Mouse (Mus musculus) ES-Bruce4 (cell line): ENCODE results near the gene Trak2. TPM values are rescaled to one million over a fixed set of nuclear protein-coding genes. Genes with fewer than 3 reads are reported as not detected.

Experiments used
- H3K27ac ChIP-seq: 2 replicates; pipeline ENCODE4 v1.5.1; 2012; ENCODE audit warnings: low read length, inconsistent platforms; ENCODE audit not compliant: insufficient read depth
- H3K27me3 ChIP-seq: 2 replicates; pipeline ENCODE4 v1.6.1; 2012; ENCODE audit warnings: mild to moderate bottlenecking, low read length, inconsistent platforms; ENCODE audit not compliant: control insufficient read depth, poor library complexity, insufficient read depth, severe bottlenecking
- H3K36me3 ChIP-seq: 2 replicates; pipeline ENCODE4 v1.6.1; 2012; ENCODE audit warnings: inconsistent platforms, mild to moderate bottlenecking, low read length, moderate library complexity; ENCODE audit not compliant: control insufficient read depth, poor library complexity, insufficient read depth, severe bottlenecking
- H3K4me1 ChIP-seq: one replicate; pipeline ENCODE4 v1.8.1; 2011; ENCODE audit warnings: low read length; ENCODE audit not compliant: control insufficient read depth, insufficient read depth
- H3K4me3 ChIP-seq: 2 replicates; pipeline ENCODE4 v1.5.1; 2011; ENCODE audit warnings: low read depth, mild to moderate bottlenecking, low read length
- H3K9ac ChIP-seq: 2 replicates; pipeline ENCODE4 v1.6.1; 2012; ENCODE audit warnings: low read depth, mild to moderate bottlenecking, inconsistent platforms; ENCODE audit not compliant: poor library complexity, severe bottlenecking
- H3K9me3 ChIP-seq: replicated peaks from 2 replicates; pipeline ENCODE4 v1.6.1; 2012; ENCODE audit warnings: mild to moderate bottlenecking, low read length, inconsistent platforms; ENCODE audit not compliant: control insufficient read depth, poor library complexity, insufficient read depth, severe bottlenecking
- CTCF ChIP-seq: IDR thresholded peaks from one replicate; pipeline ENCODE4 v1.8.1; 2011; ENCODE audit warnings: low read depth, low read length
- EP300 ChIP-seq: IDR thresholded peaks from 2 replicates; pipeline ENCODE4 v1.6.1; 2011; ENCODE audit warnings: low read depth, low read length; ENCODE audit not compliant: insufficient read depth
- POLR2A ChIP-seq: IDR thresholded peaks from one replicate; pipeline ENCODE4 v1.8.1; 2011; ENCODE audit warnings: low read length; ENCODE audit not compliant: insufficient read depth
- polyA plus RNA-seq: library from polyadenylated mRNA; stranded (reverse); fragments of >200 nt; gene quantifications from 2 replicates; pipeline ENCODE4 v1.2.4, GENCODE M21; 2011; ENCODE audit warnings: low read depth; ENCODE audit not compliant: missing spikeins, insufficient read depth, insufficient read length

The Trak2 gene
- 20.2 and 24.1 TPM in 2 replicates for polyA plus RNA-seq

DNA sequence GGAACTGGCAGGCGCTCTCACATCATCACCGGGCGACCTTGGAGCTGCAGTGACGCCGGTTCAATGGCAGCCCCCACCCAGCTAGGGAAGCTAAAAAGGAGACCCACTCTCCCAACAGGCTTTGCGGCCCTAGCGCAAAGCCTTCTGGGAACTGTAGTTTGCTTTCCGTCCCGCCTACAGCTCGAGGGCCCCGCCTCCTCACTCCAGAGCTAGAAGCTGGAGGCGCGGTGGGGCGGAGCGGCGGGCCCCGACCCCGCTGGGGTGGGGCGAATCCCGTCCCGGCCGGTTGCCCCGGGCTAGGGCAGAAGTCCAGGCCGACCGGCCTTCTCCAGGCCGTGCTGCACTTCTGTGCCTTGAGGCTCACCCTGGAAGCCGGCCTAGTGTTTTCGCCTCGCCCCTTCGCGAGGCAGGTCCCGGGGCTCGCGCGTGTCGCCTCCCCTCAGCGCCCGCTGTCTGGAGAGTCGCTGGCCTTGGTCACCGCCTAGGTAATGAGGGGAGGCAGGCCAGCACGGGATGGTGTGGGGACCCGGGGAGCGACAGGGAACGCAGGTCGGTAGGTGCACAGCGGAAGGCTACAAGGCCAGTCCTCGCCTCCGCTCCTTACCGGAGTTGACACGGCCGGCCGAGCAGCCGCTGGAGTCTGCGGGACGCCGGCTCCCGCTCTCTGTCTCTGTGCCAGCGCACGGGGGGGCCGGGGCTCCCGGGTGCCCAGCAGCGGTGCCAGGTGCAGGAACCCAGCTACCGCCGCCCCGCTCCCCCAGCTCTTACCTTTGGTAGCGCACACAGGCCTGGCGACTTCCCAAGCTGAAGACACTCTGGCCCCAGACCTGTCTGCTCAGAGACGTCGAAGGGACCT, at the start of gene Trak2, which contains the start of gene Stradb:
TSS of gene Trak2 (minus strand) at position 65 of the 856 bp plus-strand sequence.
TSS of gene Stradb (plus strand) at position 157 of the 856 bp plus-strand sequence.
- Histone ChIP-seq H3K36me3 (no peaks in the 10 kb centered on the region), H3K4me1 (no peaks in the 10 kb centered on the region), H3K9me3 (no peaks in the 10 kb centered on the region), H3K4me3 (peak within 1 kb of the TSS; percentile 98), H3K27ac (peak within 1 kb of the TSS; percentile 21; the same call in 1 of the 2 replicates), H3K9ac (peak within 1 kb of the TSS; percentile 78), H3K27me3 (no peaks in the 10 kb centered on the region)
- TF ChIP-seq POLR2A (peak; percentile 30), CTCF (no peak), EP300 (no peak)

DNA sequence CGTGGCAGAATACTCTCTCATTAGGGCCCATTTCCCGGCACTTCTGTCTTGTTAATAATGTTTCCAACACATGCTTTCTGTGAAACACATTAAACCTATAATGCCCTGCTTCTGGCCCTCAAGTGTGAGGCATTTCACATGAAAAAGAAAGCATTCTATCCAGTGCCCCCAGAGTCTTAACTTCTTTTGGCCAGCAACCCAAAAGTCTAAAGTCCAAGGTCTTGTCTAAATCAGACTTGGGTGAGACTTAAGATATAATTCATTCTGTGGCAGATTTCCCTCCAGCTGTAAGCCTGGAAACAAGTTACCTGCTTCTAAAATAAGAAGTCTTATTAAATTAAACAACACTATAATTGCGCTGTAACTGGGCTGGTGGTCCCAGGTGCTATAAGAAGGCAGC, 48.3 kb upstream of the Trak2 start:
- Histone ChIP-seq H3K9ac (no peak overlapping the region), H3K27ac (no peak overlapping the region), H3K9me3 (no peaks in the 10 kb centered on the region), H3K27me3 (no peaks in the 10 kb centered on the region), H3K4me3 (no peak overlapping the region), H3K4me1 (no peaks in the 10 kb centered on the region), H3K36me3 (no peaks in the 10 kb centered on the region)
- TF ChIP-seq CTCF (no peak), EP300 (no peak), POLR2A (no peak)

- no peaks in the 10 kb centered on the region for H3K4me1 ChIP-seq
- no peak overlapping the region for H3K9ac ChIP-seq
- H3K27ac ChIP-seq = no peak overlapping the region
- H3K27me3 ChIP-seq = no peaks in the 10 kb centered on the region
- H3K36me3 ChIP-seq = no peaks in the 10 kb centered on the region
- TF ChIP-seq CTCF (no peak), POLR2A (no peak), EP300 (no peak)
- no peak overlapping the region for H3K4me3 ChIP-seq
- no peaks in the 10 kb centered on the region for H3K9me3 ChIP-seq
Observed at GRCm38 (mm10) chr1:59009250-59009649, 36.0 kb upstream of the Trak2 start.

DNA sequence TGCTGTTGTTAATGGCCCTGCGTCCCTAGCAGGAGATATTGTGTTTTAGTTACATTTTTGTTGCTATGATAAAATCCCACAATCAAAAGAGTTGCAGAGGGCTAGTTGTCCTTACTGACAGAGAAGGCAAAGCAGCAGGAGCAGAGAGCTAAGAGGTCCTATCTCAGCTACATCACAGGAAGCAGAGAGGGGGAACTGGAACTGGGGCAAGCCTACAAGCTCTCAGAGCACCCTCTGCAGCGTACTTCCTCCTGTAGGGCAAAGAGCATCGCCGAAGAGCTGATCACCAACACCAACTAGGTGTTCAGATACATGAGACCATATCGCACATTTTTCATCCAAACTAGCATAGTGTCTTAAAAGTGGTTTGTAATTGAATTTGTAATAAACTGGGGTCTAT, 22.1 kb upstream of the Trak2 start:
- no peaks in the 10 kb centered on the region for H3K4me1 ChIP-seq
- H3K27ac ChIP-seq = no peak overlapping the region
- no peaks in the 10 kb centered on the region for H3K9me3 ChIP-seq
- H3K27me3 ChIP-seq = no peaks in the 10 kb centered on the region
- H3K36me3 ChIP-seq = no peaks in the 10 kb centered on the region
- no peak for TF ChIP-seq CTCF
- no peak for TF ChIP-seq EP300
- TF ChIP-seq POLR2A = no peak
- H3K9ac ChIP-seq = no peak overlapping the region
- H3K4me3 ChIP-seq = no peak overlapping the region

DNA sequence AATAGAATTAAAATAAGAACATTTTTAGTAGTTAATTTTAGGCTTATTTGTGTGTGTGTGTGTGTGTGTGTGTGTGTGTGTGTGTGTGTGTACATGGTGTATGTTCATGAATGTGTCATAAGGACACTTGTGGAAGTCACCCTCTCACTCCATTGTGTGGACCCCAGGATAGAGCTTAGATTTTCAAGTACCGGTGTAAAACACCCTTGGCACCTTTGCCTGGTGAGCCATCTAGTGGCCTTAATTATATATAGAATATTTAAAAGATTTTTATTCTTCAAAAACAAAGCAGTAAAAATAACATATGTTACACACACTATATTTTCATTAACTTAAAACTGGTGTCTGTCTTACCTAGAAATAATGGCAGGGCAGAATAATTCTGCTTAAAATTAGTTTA, 20.5 kb upstream of the Trak2 start:
- no peak for TF ChIP-seq POLR2A
- TF ChIP-seq CTCF = no peak
- TF ChIP-seq EP300 = no peak
- Histone ChIP-seq H3K27me3 (no peaks in the 10 kb centered on the region), H3K27ac (no peak overlapping the region), H3K4me3 (no peak overlapping the region), H3K9ac (no peak overlapping the region), H3K4me1 (no peaks in the 10 kb centered on the region), H3K36me3 (no peaks in the 10 kb centered on the region), H3K9me3 (no peaks in the 10 kb centered on the region)

DNA sequence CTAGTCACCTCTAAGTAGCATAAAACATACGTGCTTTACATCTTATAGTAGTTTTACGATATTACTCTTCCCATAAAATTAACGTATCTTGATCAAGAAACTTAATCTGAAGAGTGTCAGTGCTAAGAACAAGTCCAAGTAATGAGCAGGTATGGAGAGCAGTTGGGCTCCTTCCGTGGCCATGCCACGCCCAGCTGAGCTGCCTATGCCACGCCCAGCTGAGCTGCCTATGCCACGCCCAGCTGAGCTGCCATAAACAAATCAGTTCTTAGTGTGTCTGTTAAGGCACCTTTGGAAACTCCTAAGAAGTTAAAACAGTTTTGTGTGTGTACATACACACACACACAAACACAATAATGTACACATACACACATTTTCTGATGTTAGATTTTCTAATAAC, 19.9 kb upstream of the Trak2 start:
- H3K9ac ChIP-seq = no peak overlapping the region
- H3K27ac ChIP-seq = no peak overlapping the region
- no peaks in the 10 kb centered on the region for H3K27me3 ChIP-seq
- no peaks in the 10 kb centered on the region for H3K9me3 ChIP-seq
- H3K4me3 ChIP-seq = no peak overlapping the region
- TF ChIP-seq EP300 = no peak
- TF ChIP-seq CTCF = no peak
- TF ChIP-seq POLR2A = no peak
- H3K4me1 ChIP-seq = no peaks in the 10 kb centered on the region
- H3K36me3 ChIP-seq = no peaks in the 10 kb centered on the region
